Mouse (Mus musculus) lung, adult 2 months (tissue): ENCODE results near the gene Tcerg1l.

Experiments used
- CTCF ChIP-seq: fragments of 200-500 bp; IDR thresholded peaks from 2 replicates; pipeline ENCODE4 v1.5.1; 2011; ENCODE audit warnings: mild to moderate bottlenecking, low read length, control low read depth; ENCODE audit not compliant: insufficient read depth
- POLR2A ChIP-seq: fragments of 200-500 bp; IDR thresholded peaks from 2 replicates; pipeline ENCODE4 v1.6.1; 2011; ENCODE audit warnings: low read depth, mild to moderate bottlenecking, control low read depth, low read length, borderline replicate concordance; ENCODE audit errors: extremely low read depth

GRCm38 (mm10) chr7:138214710-138215109 lies 182.8 kb downstream of the Tcerg1l start:
- TF ChIP-seq POLR2A (no peak), CTCF (no peak)
